Mouse (Mus musculus) G1E (cell line): ENCODE results near the gene Rarres1. TPM values are rescaled to one million over a fixed set of nuclear protein-coding genes. Genes with fewer than 3 reads are reported as not detected.
A peak's percentile ranks its signal among the peaks of the same experiment; 100 is the strongest.

Experiments
- ATAC-seq: 2 replicates; pipeline ENCODE4 v1.8.0; 2016; ENCODE audit warnings: mild to moderate bottlenecking; ENCODE audit not compliant: insufficient number of reproducible peaks, poor library complexity, low FRiP score, severe bottlenecking; ENCODE audit errors: extremely low read depth
- DNase-seq: peaks from one replicate; pipeline ENCODE4 v3.0.0; 2012; ENCODE audit warnings: low spot score
- H3K27me3 ChIP-seq: 2 replicates; pipeline ENCODE4 v1.6.1; 2012; ENCODE audit warnings: mild to moderate bottlenecking, low read length, inconsistent platforms; ENCODE audit not compliant: insufficient read depth
- H3K36me3 ChIP-seq: replicated peaks from 2 replicates; pipeline ENCODE3; 2012; ENCODE audit warnings: mild to moderate bottlenecking, inconsistent platforms
- H3K4me1 ChIP-seq: 2 replicates; pipeline ENCODE4 v1.6.1; 2012; ENCODE audit warnings: low read depth, low read length, inconsistent platforms, mixed read lengths; ENCODE audit not compliant: insufficient read depth
- H3K4me3 ChIP-seq: 2 replicates; pipeline ENCODE4 v1.5.1; 2012; ENCODE audit warnings: low read depth, mild to moderate bottlenecking, inconsistent platforms, low read length, moderate library complexity, mixed read lengths
- H3K9me3 ChIP-seq: replicated peaks from 2 replicates; pipeline ENCODE4 v1.6.1; 2012; ENCODE audit warnings: inconsistent platforms
- CTCF ChIP-seq: IDR thresholded peaks from 2 replicates; pipeline ENCODE4 v1.5.1; 2012; ENCODE audit warnings: low read depth, low read length, inconsistent platforms, mixed read lengths
- GATA1 ChIP-seq: IDR thresholded peaks from 2 replicates; pipeline ENCODE4 v1.6.1; 2012; ENCODE audit warnings: borderline replicate concordance, low read length, inconsistent platforms, mixed read lengths
- GATA2 ChIP-seq: IDR thresholded peaks from 2 replicates; pipeline ENCODE4 v1.6.1; 2012; ENCODE audit warnings: low read depth, low read length, inconsistent platforms, borderline replicate concordance
- POLR2AphosphoS5 ChIP-seq: IDR thresholded peaks from 2 replicates; pipeline ENCODE4 v1.6.1; 2012; ENCODE audit warnings: low read depth, low read length, inconsistent platforms; ENCODE audit not compliant: insufficient replicate concordance
- TAL1 ChIP-seq: conservative IDR thresholded peaks from 2 replicates; pipeline ENCODE4 v1.6.1; 2012; ENCODE audit warnings: low read depth, low read length, inconsistent platforms, mixed read lengths
- polyA plus RNA-seq: library from polyadenylated mRNA; stranded (reverse); fragments of >175 nt; gene quantifications from 2 replicates; pipeline ENCODE4 v1.2.3, GENCODE M21; 2012
- total RNA-seq, 2 experiments: library from RNA; stranded (forward) in 1 of 2; stranded (reverse) in 1 of 2; fragments of 200-1000 nt in 1 of 2; fragments of >200 nt in 1 of 2; fragmentation: Nextera tagmentation in 1 of 2; gene quantifications; 2 replicates each; pipeline ENCODE4 v1.2.3; 2014 to 2017

Gene Rarres1
- total and polyA plus RNA-seq, 3 experiments, result 0.38 TPM; not detected in 2

- Histone ChIP-seq H3K4me3 (no peak overlapping the region), H3K4me1 (peaks cover 27% of the 10 kb centered on the region), H3K9me3 (peaks cover 3% of the 10 kb centered on the region; the same call in 1 of the 2 replicates), H3K27me3 (no peaks in the 10 kb centered on the region; the same call in 1 of the 2 replicates), H3K36me3 (no peaks in the 10 kb centered on the region)
- ATAC-seq (peak; percentile 58), DNase-seq (no peak)
- TF ChIP-seq POLR2AphosphoS5, result no peak
- TF ChIP-seq GATA2, result no peak
- TF ChIP-seq TAL1, result no peak
- no peak for TF ChIP-seq CTCF
- TF ChIP-seq GATA1, result no peak
These were observed 17.3 kb downstream of the Rarres1 start for GRCm38 (mm10) chr3:67497998-67498397.

DNA sequence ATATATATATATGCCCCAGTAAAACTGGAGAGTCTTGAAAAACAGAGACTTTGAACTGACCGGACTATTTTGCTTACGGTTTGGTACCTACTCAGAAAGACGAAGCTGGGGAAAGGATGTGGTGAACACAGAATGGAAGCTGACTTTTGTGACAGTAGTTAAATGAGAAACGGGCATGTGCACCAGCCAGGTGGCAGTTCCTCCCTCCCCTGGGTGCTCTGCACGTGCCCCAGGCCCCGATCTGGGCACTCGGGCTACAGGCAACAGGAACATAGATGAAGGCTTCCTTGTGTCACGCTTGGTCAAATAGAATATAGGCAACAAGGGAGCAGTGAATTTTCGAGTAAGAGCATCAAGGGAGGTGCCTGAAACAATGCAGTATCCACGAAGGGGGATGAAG, 19.0 kb downstream of the Rarres1 start:
- TF ChIP-seq GATA2 (no peak), GATA1 (no peak), TAL1 (no peak), POLR2AphosphoS5 (no peak), CTCF (no peak)
- peaks cover 27% of the 10 kb centered on the region for H3K4me1 ChIP-seq
- no peaks in the 10 kb centered on the region for H3K27me3 ChIP-seq
- ATAC-seq (no peak), DNase-seq (no peak)
- H3K9me3 ChIP-seq, result peaks cover 3% of the 10 kb centered on the region; the same call in 1 of the 2 replicates
- no peaks in the 10 kb centered on the region for H3K36me3 ChIP-seq
- H3K4me3 ChIP-seq, result no peak overlapping the region

DNA sequence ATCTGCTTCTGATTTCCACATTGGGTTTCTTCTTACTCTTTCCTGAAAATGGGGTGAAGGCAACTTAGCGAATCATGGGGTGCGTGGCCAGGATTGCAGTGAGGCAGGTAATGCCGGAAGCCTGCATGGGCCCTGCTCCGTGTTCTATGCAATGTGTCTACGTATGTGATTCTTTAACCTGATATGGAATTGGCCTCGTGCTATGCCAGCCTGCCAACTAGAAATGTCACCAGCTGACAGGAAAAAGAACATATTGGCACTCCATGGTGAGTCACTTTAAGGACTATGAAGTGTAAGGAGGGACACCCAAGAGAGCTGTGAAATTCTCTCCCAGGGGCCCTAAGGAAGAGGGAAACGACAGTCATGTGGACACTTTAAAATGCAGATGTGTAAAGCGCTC, 22.2 kb downstream of the Rarres1 start:
- DNase-seq (no peak), ATAC-seq (no peak)
- no peaks in the 10 kb centered on the region for H3K9me3 ChIP-seq
- no peak overlapping the region for H3K4me3 ChIP-seq
- H3K36me3 ChIP-seq, result no peaks in the 10 kb centered on the region
- no peak for TF ChIP-seq TAL1
- TF ChIP-seq CTCF, result no peak
- TF ChIP-seq GATA1, result no peak
- TF ChIP-seq POLR2AphosphoS5, result no peak
- TF ChIP-seq GATA2, result no peak
- no peaks in the 10 kb centered on the region for H3K27me3 ChIP-seq
- H3K4me1 ChIP-seq, result peaks cover 9% of the 10 kb centered on the region

DNA sequence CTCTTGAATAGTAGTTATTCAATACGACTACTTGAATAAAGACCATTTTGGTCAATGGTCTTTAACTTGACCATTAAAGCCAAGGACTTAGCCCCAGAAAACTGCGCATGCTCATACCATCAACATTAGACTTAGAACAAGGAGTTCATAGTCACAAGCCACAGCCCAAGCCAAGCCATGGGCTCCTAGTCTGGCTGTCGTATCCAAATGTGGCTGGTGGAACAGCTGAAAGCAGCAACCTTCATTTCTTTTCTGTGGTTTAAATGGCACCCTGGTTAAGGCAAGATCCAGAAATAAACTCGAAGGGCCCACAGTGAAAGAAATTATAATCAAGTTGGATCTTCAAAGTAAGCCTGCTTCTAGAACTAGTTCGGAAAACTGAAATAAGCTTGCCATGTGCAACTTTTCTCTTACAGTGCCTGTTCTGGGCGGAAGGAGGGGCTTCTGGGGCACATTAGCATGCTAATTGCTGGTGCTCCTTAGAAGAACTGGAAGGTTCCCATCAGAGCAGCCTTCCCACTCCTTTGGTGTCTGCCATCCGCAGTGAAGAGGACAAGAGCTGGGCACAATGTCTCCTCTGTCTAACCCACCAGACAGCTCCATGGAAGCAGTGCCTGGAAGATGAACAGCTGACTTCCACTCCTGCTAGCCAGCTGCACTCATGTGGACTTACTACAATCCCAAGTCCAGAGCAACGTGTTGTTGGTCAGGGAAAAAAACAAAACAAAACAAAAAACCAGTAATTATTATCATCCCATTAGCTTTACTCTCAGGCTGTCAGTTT, 23.0 kb downstream of the Rarres1 start:
- no peak for ATAC-seq
- DNase-seq, result no peak
- H3K4me1 ChIP-seq, result peaks cover 3% of the 10 kb centered on the region; the same call in 1 of the 2 replicates
- TF ChIP-seq TAL1 (no peak), GATA2 (no peak), GATA1 (no peak), POLR2AphosphoS5 (no peak), CTCF (no peak)
- no peaks in the 10 kb centered on the region for H3K36me3 ChIP-seq
- H3K9me3 ChIP-seq, result no peaks in the 10 kb centered on the region
- H3K27me3 ChIP-seq, result no peaks in the 10 kb centered on the region; the same call in 1 of the 2 replicates
- no peak overlapping the region for H3K4me3 ChIP-seq

GRCm38 (mm10) chr3:67490156-67490555, 25.2 kb downstream of the Rarres1 start:
- ATAC-seq (no peak), DNase-seq (no peak)
- no peaks in the 10 kb centered on the region for H3K36me3 ChIP-seq
- no peaks in the 10 kb centered on the region for H3K4me1 ChIP-seq
- no peak for TF ChIP-seq TAL1
- TF ChIP-seq GATA1, result no peak
- TF ChIP-seq CTCF, result no peak
- TF ChIP-seq GATA2, result no peak
- no peak for TF ChIP-seq POLR2AphosphoS5
- no peaks in the 10 kb centered on the region; the same call in none of the 2 replicates for H3K27me3 ChIP-seq
- no peaks in the 10 kb centered on the region for H3K9me3 ChIP-seq
- no peak overlapping the region for H3K4me3 ChIP-seq

DNA sequence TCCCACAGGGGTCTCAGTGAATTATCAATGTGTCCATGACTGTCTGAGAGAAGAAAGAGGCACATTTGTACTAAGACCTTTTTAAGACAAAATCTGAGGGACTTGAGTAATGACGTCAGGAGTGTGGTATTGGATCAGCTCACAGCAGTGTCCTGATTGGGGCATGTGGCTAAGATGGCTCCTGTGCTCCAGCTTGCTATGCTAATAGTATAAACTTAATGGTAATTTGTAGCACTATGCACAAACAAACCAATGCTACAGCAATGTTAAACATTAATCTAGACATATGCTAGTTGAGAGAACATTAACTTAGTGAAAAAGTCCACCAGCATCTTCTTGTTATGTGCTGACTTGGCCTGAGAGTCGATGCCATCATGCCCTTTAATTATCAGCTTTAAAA, 30.1 kb downstream of the Rarres1 start:
- Histone ChIP-seq H3K4me3 (no peak overlapping the region), H3K27me3 (no peaks in the 10 kb centered on the region; the same call in none of the 2 replicates), H3K9me3 (no peaks in the 10 kb centered on the region), H3K36me3 (peaks cover 16% of the 10 kb centered on the region), H3K4me1 (no peaks in the 10 kb centered on the region)
- no peak for DNase-seq
- TF ChIP-seq POLR2AphosphoS5, result no peak
- TF ChIP-seq CTCF, result no peak
- no peak for TF ChIP-seq GATA1
- TF ChIP-seq TAL1, result no peak
- TF ChIP-seq GATA2, result no peak
- ATAC-seq, result no peak
